Mouse (Mus musculus) layer of hippocampus, adult 18-20 months (tissue): Measurements from ENCODE around the gene Bbs9. TPM values are rescaled to one million over a fixed set of nuclear protein-coding genes. Genes with fewer than 3 reads are reported as not detected.

Experiments
- DNase-seq, 2 experiments: peaks; one replicate each; pipeline ENCODE4 v3.0.0; 2022; ENCODE audit warnings: low spot score in 2 of 2
- total RNA-seq, 2 experiments: library from RNA; stranded (reverse); gene quantifications; 2 replicates each; pipeline ENCODE4 v1.2.3; 2021

The Bbs9 gene
- total RNA-seq, 2 experiments from 2014 or later: 32.5 to 34.8 TPM

- no peak for DNase-seq
Observed at GRCm38 (mm10) chr9:22788850-22789249, 313.3 kb downstream of the Bbs9 start.

GRCm38 (mm10) chr9:22789380-22790168 lies 314.1 kb downstream of the Bbs9 start:
- DNase-seq: no peak

GRCm38 (mm10) chr9:22791208-22791607 lies 315.7 kb downstream of the Bbs9 start:
- DNase-seq: no peak

- DNase-seq: no peak
Observed at GRCm38 (mm10) chr9:22791750-22792149, 316.2 kb downstream of the Bbs9 start.

- no peak for DNase-seq
Observed at GRCm38 (mm10) chr9:22793698-22794097, 318.2 kb downstream of the Bbs9 start.

GRCm38 (mm10) chr9:22800675-22801074 lies 325.2 kb downstream of the Bbs9 start:
- DNase-seq: no peak

- no peak for DNase-seq
Observed at GRCm38 (mm10) chr9:22805981-22806380, 330.5 kb downstream of the Bbs9 start.

GRCm38 (mm10) chr9:22806494-22806893 lies 331.0 kb downstream of the Bbs9 start:
- DNase-seq: no peak

GRCm38 (mm10) chr9:22807693-22808092 lies 332.2 kb downstream of the Bbs9 start:
- no peak for DNase-seq

- DNase-seq: no peak
Observed at GRCm38 (mm10) chr9:22809621-22810126, 334.2 kb downstream of the Bbs9 start.

- DNase-seq: no peak
Observed at GRCm38 (mm10) chr9:22810454-22810853, 334.9 kb downstream of the Bbs9 start.

- DNase-seq: no peak
Observed at GRCm38 (mm10) chr9:22811931-22812330, 336.4 kb downstream of the Bbs9 start.

- DNase-seq: no peak
Observed at GRCm38 (mm10) chr9:22814407-22815092, 339.0 kb downstream of the Bbs9 start.

- DNase-seq: no peak
Observed at GRCm38 (mm10) chr9:22815093-22815458, 339.6 kb downstream of the Bbs9 start.

- no peak for DNase-seq
Observed at GRCm38 (mm10) chr9:22819539-22819938, 344.0 kb downstream of the Bbs9 start.

GRCm38 (mm10) chr9:22820646-22821185 lies 345.2 kb downstream of the Bbs9 start:
- no peak for DNase-seq

- no peak for DNase-seq
Observed at GRCm38 (mm10) chr9:22822770-22823169, 347.3 kb downstream of the Bbs9 start.

- DNase-seq: no peak
Observed at GRCm38 (mm10) chr9:22823856-22824255, 348.3 kb downstream of the Bbs9 start.

- DNase-seq: no peak
Observed at GRCm38 (mm10) chr9:22824910-22825309, 349.4 kb downstream of the Bbs9 start.

- no peak for DNase-seq
Observed at GRCm38 (mm10) chr9:22826571-22826990, 351.1 kb downstream of the Bbs9 start.

- DNase-seq: no peak
Observed at GRCm38 (mm10) chr9:22827176-22827770, 351.8 kb downstream of the Bbs9 start.
